Mouse (Mus musculus) midbrain, embryonic 12.5 days (tissue): ENCODE results near the gene Vps37b. TPM values are rescaled to one million over a fixed set of nuclear protein-coding genes. Genes with fewer than 3 reads are reported as not detected.
A peak's percentile ranks its signal among the peaks of the same experiment; 100 is the strongest.

ENCODE experiments used
- ATAC-seq: fragments of 200-750 bp; cut with Nextera tagmentation; 2 replicates; pipeline ENCODE4 v1.8.0; 2017; ENCODE audit warnings: low read depth, moderate TSS enrichment, moderate library complexity; ENCODE audit not compliant: low FRiP score
- H3K27ac ChIP-seq: fragments of 300-500 bp; sonication (generic); replicated peaks from 2 replicates; pipeline ENCODE4 v1.5.1; 2016; ENCODE audit warnings: mild to moderate bottlenecking
- H3K27me3 ChIP-seq: fragments of 300-500 bp; sonication (generic); 2 replicates; pipeline ENCODE4 v1.6.1; 2016; ENCODE audit warnings: mild to moderate bottlenecking
- H3K36me3 ChIP-seq: fragments of 300-500 bp; sonication (generic); 2 replicates; pipeline ENCODE4 v1.6.1; 2016
- H3K4me1 ChIP-seq: fragments of 300-500 bp; sonication (generic); 2 replicates; pipeline ENCODE4 v1.6.1; 2016
- H3K4me2 ChIP-seq: fragments of 300-500 bp; sonication (generic); replicated peaks from 2 replicates; pipeline ENCODE4 v1.6.1; 2016; ENCODE audit warnings: mild to moderate bottlenecking, moderate library complexity
- H3K4me3 ChIP-seq: fragments of 300-500 bp; sonication (generic); 2 replicates; pipeline ENCODE4 v1.5.1; 2016; ENCODE audit warnings: mild to moderate bottlenecking
- H3K9ac ChIP-seq: fragments of 300-500 bp; sonication (generic); replicated peaks from 2 replicates; pipeline ENCODE4 v1.6.1; 2016; ENCODE audit warnings: mild to moderate bottlenecking, moderate library complexity
- H3K9me3 ChIP-seq: fragments of 300-500 bp; sonication (generic); 2 replicates; pipeline ENCODE4 v1.6.1; 2016; ENCODE audit warnings: mild to moderate bottlenecking
- whole genome bisulfite sequencing: fragments of 180-500 bp; shearing (Covaris S2); methylation state at CpG from one replicate; pipeline ENCODE4 v1.1.7; 2016; 5-methylcytosine and 5-hydroxymethylcytosine counted together
- polyA plus RNA-seq: library from polyadenylated mRNA; unstranded; fragments of >200 nt; fragmentation: Nextera tagmentation; extraction: Ambion mirVana; gene quantifications from 2 replicates; pipeline ENCODE4 v1.2.1, GENCODE M21; 2016

Gene Vps37b
- polyA plus RNA-seq, 1 experiment from 2014 or later, result 68.0 TPM

GRCm38 (mm10) chr5:124006082-124006873 is 25.8 kb downstream of the Vps37b start:
- peaks cover 65% of the 10 kb centered on the region for H3K36me3 ChIP-seq
- H3K4me3 ChIP-seq, result no peak overlapping the region
- no peak overlapping the region for H3K27ac ChIP-seq
- no peaks in the 10 kb centered on the region for H3K27me3 ChIP-seq
- WGBS, result 92% methylated on average over 26 of the region's 26 CpGs
- peaks cover 16% of the 10 kb centered on the region for H3K4me1 ChIP-seq
- H3K4me2 ChIP-seq, result no peak overlapping the region
- H3K9me3 ChIP-seq, result no peaks in the 10 kb centered on the region
- ATAC-seq, result no peak
- H3K9ac ChIP-seq, result no peak overlapping the region

- Histone ChIP-seq H3K9me3 (no peaks in the 10 kb centered on the region), H3K4me2 (no peak overlapping the region), H3K4me3 (no peak overlapping the region), H3K36me3 (peaks cover 65% of the 10 kb centered on the region), H3K27me3 (no peaks in the 10 kb centered on the region), H3K4me1 (peaks cover 9% of the 10 kb centered on the region), H3K9ac (no peak overlapping the region), H3K27ac (no peak overlapping the region)
- WGBS, result 95% methylated on average over 11 of the region's 11 CpGs
- no peak for ATAC-seq
Measured at GRCm38 (mm10) chr5:124005591-124005990, 26.5 kb downstream of the Vps37b start.

- ATAC-seq, result no peak
- H3K9ac ChIP-seq, result no peak overlapping the region
- no peak overlapping the region for H3K27ac ChIP-seq
- no peak overlapping the region for H3K4me2 ChIP-seq
- peaks cover 60% of the 10 kb centered on the region for H3K36me3 ChIP-seq
- H3K4me1 ChIP-seq, result peaks cover 4% of the 10 kb centered on the region; the same call in 1 of the 2 replicates
- H3K27me3 ChIP-seq, result no peaks in the 10 kb centered on the region
- H3K9me3 ChIP-seq, result no peaks in the 10 kb centered on the region
- no peak overlapping the region for H3K4me3 ChIP-seq
- WGBS, result 96% methylated on average over 15 of the region's 15 CpGs
Measured at GRCm38 (mm10) chr5:124005151-124005500, 26.9 kb downstream of the Vps37b start.

- Histone ChIP-seq H3K9ac (no peak overlapping the region), H3K4me3 (no peak overlapping the region), H3K27me3 (no peaks in the 10 kb centered on the region), H3K27ac (no peak overlapping the region), H3K36me3 (peaks cover 57% of the 10 kb centered on the region), H3K4me1 (no peaks in the 10 kb centered on the region), H3K4me2 (no peak overlapping the region), H3K9me3 (no peaks in the 10 kb centered on the region)
- 93% methylated on average over 17 of the region's 17 CpGs for WGBS
- ATAC-seq, result no peak
Measured at GRCm38 (mm10) chr5:124004356-124005150, 27.5 kb downstream of the Vps37b start.

GRCm38 (mm10) chr5:124003375-124003774 is 28.7 kb downstream of the Vps37b start:
- Histone ChIP-seq H3K4me1 (no peaks in the 10 kb centered on the region), H3K9ac (no peak overlapping the region), H3K27ac (peak overlapping the region; percentile 39), H3K36me3 (peaks cover 52% of the 10 kb centered on the region), H3K4me2 (no peak overlapping the region), H3K27me3 (no peaks in the 10 kb centered on the region), H3K9me3 (no peaks in the 10 kb centered on the region), H3K4me3 (no peak overlapping the region)
- no peak for ATAC-seq
- WGBS, result 68% methylated on average over 4 of the region's 4 CpGs

GRCm38 (mm10) chr5:124002876-124003275 is 29.2 kb downstream of the Vps37b start:
- H3K9ac ChIP-seq, result no peak overlapping the region
- no peaks in the 10 kb centered on the region for H3K4me1 ChIP-seq
- peak overlapping the region; percentile 39 for H3K27ac ChIP-seq
- H3K4me3 ChIP-seq, result no peak overlapping the region
- no peak for ATAC-seq
- WGBS, result 84% methylated on average over 2 of the region's 2 CpGs
- H3K36me3 ChIP-seq, result peaks cover 47% of the 10 kb centered on the region
- no peak overlapping the region for H3K4me2 ChIP-seq
- H3K27me3 ChIP-seq, result no peaks in the 10 kb centered on the region
- H3K9me3 ChIP-seq, result no peaks in the 10 kb centered on the region

GRCm38 (mm10) chr5:124001274-124001673 is 30.8 kb downstream of the Vps37b start:
- Histone ChIP-seq H3K4me2 (no peak overlapping the region), H3K9me3 (no peaks in the 10 kb centered on the region), H3K4me3 (no peak overlapping the region), H3K9ac (no peak overlapping the region), H3K4me1 (0 out of 2 replicates have a peak, but pooled peaks cover 7% of the 10 kb centered on the region), H3K27me3 (no peaks in the 10 kb centered on the region), H3K36me3 (peaks cover 31% of the 10 kb centered on the region), H3K27ac (peak overlapping the region; percentile 16; the same call in 1 of the 2 replicates)
- ATAC-seq, result no peak
- WGBS, result 62% methylated on average over 9 of the region's 9 CpGs

GRCm38 (mm10) chr5:124000824-124001223 is 31.2 kb downstream of the Vps37b start:
- peak overlapping the region; percentile 16; the same call in 1 of the 2 replicates for H3K27ac ChIP-seq

GRCm38 (mm10) chr5:123998370-123998769 is 33.7 kb downstream of the Vps37b start:
- H3K9ac ChIP-seq, result 0 out of 2 replicates have a peak overlapping the region, but pooled peaks have one; percentile 4
- 0 out of 2 replicates have a peak, but pooled peaks cover 7% of the 10 kb centered on the region for H3K4me1 ChIP-seq
- no peak overlapping the region for H3K4me2 ChIP-seq
- no peak overlapping the region for H3K27ac ChIP-seq
- no peaks in the 10 kb centered on the region for H3K27me3 ChIP-seq
- H3K36me3 ChIP-seq, result peaks cover 8% of the 10 kb centered on the region; the same call in 1 of the 2 replicates
- H3K4me3 ChIP-seq, result no peak overlapping the region
- H3K9me3 ChIP-seq, result no peaks in the 10 kb centered on the region
- WGBS, result 89% methylated on average over 10 of the region's 10 CpGs
- no peak for ATAC-seq

More at GRCm38 (mm10) chr5:124000824-124001223, 31.2 kb downstream of the Vps37b start:
- Histone ChIP-seq H3K4me2 (no peak overlapping the region), H3K9ac (0 out of 2 replicates have a peak overlapping the region, but pooled peaks have one; percentile 21), H3K27me3 (no peaks in the 10 kb centered on the region), H3K4me1 (0 out of 2 replicates have a peak, but pooled peaks cover 7% of the 10 kb centered on the region), H3K9me3 (no peaks in the 10 kb centered on the region), H3K4me3 (no peak overlapping the region), H3K36me3 (peaks cover 26% of the 10 kb centered on the region)
- ATAC-seq, result peak; percentile 61
- 16% methylated on average over 7 of the region's 7 CpGs for WGBS

- H3K27me3 ChIP-seq, result no peaks in the 10 kb centered on the region
- no peak overlapping the region for H3K4me2 ChIP-seq
- no peak overlapping the region for H3K27ac ChIP-seq
- WGBS, result 90% methylated on average over 16 of the region's 16 CpGs
- ATAC-seq, result no peak
- 0 out of 2 replicates have a peak overlapping the region, but pooled peaks have one; percentile 4 for H3K9ac ChIP-seq
- H3K4me1 ChIP-seq, result 0 out of 2 replicates have a peak, but pooled peaks cover 7% of the 10 kb centered on the region
- H3K36me3 ChIP-seq, result peaks cover 8% of the 10 kb centered on the region; the same call in 1 of the 2 replicates
- no peak overlapping the region for H3K4me3 ChIP-seq
- H3K9me3 ChIP-seq, result no peaks in the 10 kb centered on the region
Measured at GRCm38 (mm10) chr5:123997811-123998210, 34.3 kb downstream of the Vps37b start.

GRCm38 (mm10) chr5:123997211-123997751 is 34.8 kb downstream of the Vps37b start:
- peaks cover 8% of the 10 kb centered on the region; the same call in 1 of the 2 replicates for H3K36me3 ChIP-seq
- H3K27ac ChIP-seq, result no peak overlapping the region
- WGBS, result 84% methylated on average over 24 of the region's 24 CpGs
- H3K9ac ChIP-seq, result no peak overlapping the region
- no peaks in the 10 kb centered on the region for H3K9me3 ChIP-seq
- H3K27me3 ChIP-seq, result 0 out of 2 replicates have a peak, but pooled peaks cover 4% of the 10 kb centered on the region
- no peak for ATAC-seq
- no peak overlapping the region for H3K4me2 ChIP-seq
- no peak overlapping the region for H3K4me3 ChIP-seq
- 0 out of 2 replicates have a peak, but pooled peaks cover 7% of the 10 kb centered on the region for H3K4me1 ChIP-seq
